Mouse (Mus musculus) neural tube, embryonic 12.5 days (tissue): ENCODE measurements around the gene Ypel2. TPM values are rescaled to one million over a fixed set of nuclear protein-coding genes. Genes with fewer than 3 reads are reported as not detected.
"Not testable (repeated sequence)": the region's sequence is repeated elsewhere in the genome, so short reads cannot be mapped to it uniquely, and the experiment has no call there.

Experiments used
- ATAC-seq: fragments of 200-750 bp; cut with Nextera tagmentation; 2 replicates; pipeline ENCODE4 v1.8.0; 2017; ENCODE audit warnings: low read depth, mild to moderate bottlenecking, moderate TSS enrichment, moderate library complexity; ENCODE audit not compliant: low FRiP score
- H3K27ac ChIP-seq: fragments of 300-500 bp; sonication (generic); 2 replicates; pipeline ENCODE4 v1.5.1; 2016
- H3K27me3 ChIP-seq: fragments of 300-500 bp; sonication (generic); replicated peaks from 2 replicates; pipeline ENCODE4 v1.6.1; 2016; ENCODE audit warnings: mild to moderate bottlenecking
- H3K36me3 ChIP-seq: fragments of 300-500 bp; sonication (generic); 2 replicates; pipeline ENCODE4 v1.6.1; 2016; ENCODE audit warnings: mild to moderate bottlenecking
- H3K4me1 ChIP-seq: fragments of 300-500 bp; sonication (generic); 2 replicates; pipeline ENCODE4 v1.6.1; 2016
- H3K4me2 ChIP-seq: fragments of 300-500 bp; sonication (generic); replicated peaks from 2 replicates; pipeline ENCODE4 v1.6.1; 2016; ENCODE audit warnings: mild to moderate bottlenecking
- H3K4me3 ChIP-seq: fragments of 300-500 bp; sonication (generic); 2 replicates; pipeline ENCODE4 v1.5.1; 2016
- H3K9ac ChIP-seq: fragments of 300-500 bp; sonication (generic); 2 replicates; pipeline ENCODE4 v1.6.1; 2016; ENCODE audit warnings: mild to moderate bottlenecking
- H3K9me3 ChIP-seq: fragments of 300-500 bp; sonication (generic); 2 replicates; pipeline ENCODE4 v1.6.1; 2016; ENCODE audit warnings: mild to moderate bottlenecking
- WGBS: fragments of 180-500 bp; shearing (Covaris S2); methylation state at CpG from one replicate; pipeline ENCODE4 v1.1.7; 2016; 5-methylcytosine and 5-hydroxymethylcytosine counted together
- polyA plus RNA-seq: library from polyadenylated mRNA; unstranded; fragments of >200 nt; fragmentation: Nextera tagmentation; extraction: Ambion mirVana; gene quantifications from 2 replicates; pipeline ENCODE4 v1.2.1, GENCODE M21; 2016

Ypel2 gene
- polyA plus RNA-seq: 6.3 and 6.6 TPM in 2 replicates

DNA sequence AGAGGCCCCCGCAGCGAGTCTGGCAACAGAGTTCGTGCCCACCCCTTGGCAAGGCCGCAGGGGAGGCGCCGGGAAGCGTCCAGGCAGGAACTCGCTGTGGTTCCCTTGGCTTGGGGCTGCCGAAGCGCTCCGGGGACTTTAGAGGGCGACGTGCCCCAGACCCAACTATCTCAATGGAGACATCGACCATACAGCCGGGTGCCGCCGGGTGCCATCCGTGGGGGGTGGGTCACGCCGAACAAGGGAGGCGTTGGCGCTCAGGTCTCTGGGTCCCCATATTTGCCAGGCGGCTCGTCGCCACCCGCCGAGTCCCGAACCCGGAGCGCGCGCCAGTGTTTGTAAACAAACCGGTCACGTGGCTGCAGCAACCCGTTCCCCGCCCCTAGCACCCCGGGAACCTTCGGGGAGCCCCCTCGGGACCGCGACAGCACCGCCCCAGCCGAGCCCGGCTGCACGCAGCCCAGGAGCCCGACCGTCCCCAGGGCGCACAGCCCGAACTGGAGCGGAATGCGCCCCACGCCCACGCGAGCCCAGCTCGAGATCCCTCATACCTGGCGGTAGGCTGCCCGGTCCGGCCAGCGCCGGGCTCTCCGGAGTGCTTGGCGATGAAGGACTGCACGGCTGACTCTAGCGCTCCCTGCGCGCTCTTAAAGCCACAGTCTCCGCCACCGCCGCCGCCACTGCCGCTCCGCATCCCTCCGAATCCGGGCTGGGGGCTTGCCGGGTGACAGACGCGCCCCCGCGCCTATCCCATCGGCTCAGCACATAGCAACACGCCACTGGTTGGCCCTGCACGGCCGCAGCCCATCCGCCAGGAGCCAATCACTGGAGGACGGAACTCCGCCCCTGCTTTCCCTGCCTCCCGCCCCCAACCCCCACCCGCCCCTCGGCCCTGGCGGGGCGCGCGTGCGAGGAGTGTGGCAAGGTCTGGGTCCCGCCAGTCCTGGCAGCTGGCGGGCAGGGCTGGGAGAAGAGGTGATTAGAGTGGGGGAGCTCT lies at the start of gene Ypel2:
TSS of gene Ypel2 (minus strand) at position 667 of the 997 bp plus-strand sequence.
- peak within 1 kb of the TSS; percentile 82 for H3K27ac ChIP-seq
- ATAC-seq: peak; percentile 99
- H3K4me3 ChIP-seq: peak within 1 kb of the TSS; percentile 89
- H3K36me3 ChIP-seq: no peaks in the 10 kb centered on the region
- no peaks in the 10 kb centered on the region for H3K9me3 ChIP-seq
- H3K4me2 ChIP-seq: peak within 1 kb of the TSS; percentile 91
- no peaks in the 10 kb centered on the region for H3K27me3 ChIP-seq
- peak within 1 kb of the TSS; percentile 84 for H3K9ac ChIP-seq
- peaks cover 41% of the 10 kb centered on the region for H3K4me1 ChIP-seq
- WGBS: under 1% methylated on average over 96 of the region's 96 CpGs

DNA sequence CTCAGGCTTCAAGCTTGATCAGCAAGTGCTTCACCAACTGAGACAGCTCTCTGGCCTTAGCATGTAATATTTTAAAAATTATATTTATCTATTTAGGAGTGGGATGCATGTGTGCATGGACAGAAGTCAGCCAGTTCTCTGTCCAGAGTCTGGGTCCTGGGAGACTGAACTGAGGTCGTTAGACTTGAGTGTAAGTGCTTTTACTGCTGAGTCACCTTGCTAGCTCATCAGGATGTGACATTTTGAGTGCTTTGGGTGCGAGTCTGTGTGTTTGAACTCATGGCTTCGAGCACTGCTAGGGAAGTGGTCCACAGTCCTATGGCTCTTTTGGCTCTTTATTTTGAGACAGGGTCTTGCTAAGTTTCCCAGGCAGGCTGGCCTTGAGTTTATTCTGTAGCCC lies 49.5 kb upstream of the Ypel2 start:
- WGBS: 90% methylated on average over 3 of the region's 3 CpGs
- ATAC-seq: no peak
- peaks cover 79% of the 10 kb centered on the region for H3K36me3 ChIP-seq
- H3K27ac ChIP-seq: no peak overlapping the region
- no peaks in the 10 kb centered on the region for H3K9me3 ChIP-seq
- no peaks in the 10 kb centered on the region for H3K27me3 ChIP-seq
- no peak overlapping the region for H3K4me2 ChIP-seq
- peaks cover 4% of the 10 kb centered on the region; the same call in 1 of the 2 replicates for H3K4me1 ChIP-seq
- no peak overlapping the region for H3K4me3 ChIP-seq
- H3K9ac ChIP-seq: no peak overlapping the region

DNA sequence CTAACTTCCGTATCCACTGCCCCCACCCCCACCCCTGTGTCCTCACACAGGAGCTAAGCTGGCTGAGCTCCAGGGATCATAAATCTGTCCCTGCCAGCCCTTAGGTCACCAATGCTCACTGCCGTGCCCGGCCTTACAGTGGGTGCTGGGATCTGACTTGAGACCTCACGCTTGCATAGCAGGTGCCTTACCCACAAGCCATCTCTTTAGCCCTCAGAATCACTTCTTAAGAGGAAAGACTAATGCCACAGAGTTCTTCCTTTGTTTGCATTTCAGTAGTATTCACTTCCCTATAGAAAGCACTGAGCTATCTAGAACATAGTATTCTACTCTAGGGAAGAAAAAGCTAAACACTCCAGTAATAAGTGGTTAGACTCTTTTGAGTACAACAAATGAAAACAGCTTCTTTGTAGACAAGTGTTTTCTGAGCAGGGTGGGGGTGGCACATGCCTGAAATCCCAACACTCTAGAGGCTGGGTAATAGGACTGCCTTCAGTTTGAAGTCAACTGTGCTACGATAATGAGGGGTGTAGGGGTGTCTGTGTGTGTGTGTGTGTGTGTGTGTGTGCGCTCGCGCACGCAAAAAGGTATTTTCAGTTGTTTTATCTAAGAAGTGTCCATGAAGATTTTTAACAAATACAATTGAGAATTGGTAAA lies 45.9 kb upstream of the Ypel2 start:
- H3K4me2 ChIP-seq: no peak overlapping the region
- peaks cover 4% of the 10 kb centered on the region; the same call in 1 of the 2 replicates for H3K4me1 ChIP-seq
- no peaks in the 10 kb centered on the region for H3K27me3 ChIP-seq
- H3K9me3 ChIP-seq: no peaks in the 10 kb centered on the region
- H3K9ac ChIP-seq: no peak overlapping the region
- no peak overlapping the region for H3K4me3 ChIP-seq
- H3K36me3 ChIP-seq: peaks cover 82% of the 10 kb centered on the region
- WGBS: 68% methylated on average over 9 of the region's 9 CpGs
- no peak overlapping the region for H3K27ac ChIP-seq
- ATAC-seq: no peak

DNA sequence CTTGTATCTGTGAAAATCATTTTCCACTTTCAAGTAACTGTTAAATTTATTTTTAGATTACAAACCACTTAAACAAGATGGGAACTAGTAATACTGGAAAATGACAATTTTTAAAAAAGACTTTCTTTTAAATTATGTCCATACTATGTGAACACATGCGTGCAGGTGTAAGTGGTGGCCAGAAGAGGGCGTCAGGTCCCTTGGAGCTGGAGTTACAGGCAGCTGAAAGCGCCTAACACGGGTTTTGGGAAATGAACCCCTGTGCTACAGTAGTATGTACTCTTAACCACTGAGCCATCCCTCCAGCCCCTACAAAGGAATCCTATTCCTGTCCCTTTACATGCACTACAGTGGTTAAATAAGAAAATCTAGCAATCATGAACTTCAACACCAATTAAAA lies 42.7 kb upstream of the Ypel2 start:
- no peak for ATAC-seq
- peaks cover 84% of the 10 kb centered on the region for H3K36me3 ChIP-seq

DNA sequence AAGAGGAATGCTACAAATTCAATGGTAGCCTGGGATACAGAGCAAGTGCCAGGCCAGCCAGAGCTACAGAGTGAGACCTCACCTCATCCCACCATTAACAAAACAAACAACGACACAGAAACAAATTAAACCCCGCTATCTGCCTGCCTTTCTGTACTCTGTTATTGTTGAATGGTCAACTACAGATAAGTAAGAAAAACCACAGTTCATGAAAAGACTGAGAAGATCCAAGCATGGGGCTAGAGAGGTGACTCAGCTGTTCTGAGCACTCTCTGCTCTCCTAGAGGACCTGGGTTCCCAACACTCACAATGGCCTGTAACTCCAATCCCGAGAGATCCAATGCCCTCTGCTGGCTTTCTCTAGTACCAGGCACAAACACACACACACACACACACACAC lies 34.7 kb upstream of the Ypel2 start:
- H3K27ac ChIP-seq: no peak overlapping the region
- H3K27me3 ChIP-seq: no peaks in the 10 kb centered on the region
- no peaks in the 10 kb centered on the region for H3K4me1 ChIP-seq
- 90% methylated on average over 3 of the region's 3 CpGs for WGBS
- no peak overlapping the region for H3K9ac ChIP-seq
- no peak overlapping the region for H3K4me2 ChIP-seq
- H3K36me3 ChIP-seq: peaks cover 15% of the 10 kb centered on the region
- ATAC-seq: no peak
- H3K9me3 ChIP-seq: no peaks in the 10 kb centered on the region
- H3K4me3 ChIP-seq: no peak overlapping the region

More for the DNA sequence above, 42.7 kb upstream of the Ypel2 start:
- WGBS: 69% methylated on average over 4 of the region's 4 CpGs
- Histone ChIP-seq H3K27me3 (no peaks in the 10 kb centered on the region), H3K4me3 (no peak overlapping the region), H3K9me3 (no peaks in the 10 kb centered on the region), H3K4me1 (peaks cover 4% of the 10 kb centered on the region; the same call in 1 of the 2 replicates), H3K27ac (no peak overlapping the region), H3K9ac (no peak overlapping the region), H3K4me2 (no peak overlapping the region)

DNA sequence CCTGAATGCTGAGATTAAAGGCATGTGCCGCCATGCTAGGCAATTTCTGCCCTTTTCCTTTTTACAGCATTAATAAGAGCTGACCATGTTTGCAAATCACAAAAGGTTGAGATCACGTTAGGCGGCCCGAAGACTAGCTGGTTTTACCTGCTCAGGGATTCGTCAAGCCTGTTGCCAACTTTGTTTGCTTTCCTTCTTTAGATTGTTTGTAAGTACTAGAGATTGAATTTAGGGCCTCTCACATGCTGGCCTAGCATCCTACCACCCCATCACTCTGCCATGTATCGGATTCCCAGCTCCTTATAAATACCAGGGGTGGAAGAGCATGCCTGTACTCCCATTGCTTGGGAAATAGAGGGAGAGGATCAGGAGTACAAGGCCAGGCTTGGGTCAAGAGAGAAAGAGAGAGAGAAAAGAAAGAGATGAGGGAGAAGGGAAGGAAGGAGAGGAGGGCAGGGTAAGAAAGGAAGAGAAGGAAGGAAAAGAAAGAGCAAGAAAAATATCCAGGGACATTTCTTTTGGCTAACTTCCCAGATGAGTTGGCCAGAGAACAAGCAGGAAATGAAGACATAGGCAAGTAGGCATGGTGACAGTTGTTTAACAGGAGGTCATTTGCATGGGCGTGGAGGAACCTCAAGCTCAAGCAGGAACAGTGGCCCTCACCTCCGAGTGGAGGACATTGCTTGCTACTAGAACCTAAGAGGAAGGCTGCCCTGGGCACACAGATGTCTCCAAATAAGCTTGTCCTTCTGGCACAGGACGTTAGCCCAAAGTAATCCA lies 32.8 kb upstream of the Ypel2 start:
- no peaks in the 10 kb centered on the region for H3K4me1 ChIP-seq
- H3K27me3 ChIP-seq: no peaks in the 10 kb centered on the region
- H3K4me2 ChIP-seq: no peak overlapping the region
- no peak for ATAC-seq
- H3K4me3 ChIP-seq: no peak overlapping the region
- no peaks in the 10 kb centered on the region for H3K36me3 ChIP-seq
- H3K9ac ChIP-seq: no peak overlapping the region
- H3K9me3 ChIP-seq: no peaks in the 10 kb centered on the region
- 79% methylated on average over 9 of the region's 9 CpGs for WGBS
- no peak overlapping the region for H3K27ac ChIP-seq

DNA sequence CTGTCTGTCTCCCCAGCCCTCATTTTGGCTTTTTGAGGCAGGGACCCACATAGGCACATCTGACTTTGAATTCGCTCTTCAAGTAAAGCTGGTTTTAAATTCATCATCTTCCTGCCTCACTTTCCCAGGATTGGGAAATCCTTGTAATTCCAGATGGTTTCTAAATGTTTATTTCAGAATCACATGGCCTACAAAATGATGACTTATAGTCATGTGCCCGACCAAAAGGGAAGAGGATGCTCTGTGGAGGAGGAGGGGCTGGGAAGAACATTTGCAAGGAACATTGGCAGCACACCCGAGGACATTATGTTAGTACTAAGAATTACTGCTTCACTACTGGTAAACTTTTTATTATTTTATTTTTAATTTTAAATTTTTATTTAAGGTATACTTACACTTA lies 31.8 kb upstream of the Ypel2 start:
- Histone ChIP-seq H3K4me1 (no peaks in the 10 kb centered on the region), H3K4me3 (no peak overlapping the region), H3K4me2 (no peak overlapping the region), H3K9me3 (no peaks in the 10 kb centered on the region), H3K27me3 (no peaks in the 10 kb centered on the region), H3K9ac (no peak overlapping the region), H3K36me3 (no peaks in the 10 kb centered on the region), H3K27ac (no peak overlapping the region)
- 78% methylated on average over 3 of the region's 3 CpGs for WGBS
- no peak for ATAC-seq

DNA sequence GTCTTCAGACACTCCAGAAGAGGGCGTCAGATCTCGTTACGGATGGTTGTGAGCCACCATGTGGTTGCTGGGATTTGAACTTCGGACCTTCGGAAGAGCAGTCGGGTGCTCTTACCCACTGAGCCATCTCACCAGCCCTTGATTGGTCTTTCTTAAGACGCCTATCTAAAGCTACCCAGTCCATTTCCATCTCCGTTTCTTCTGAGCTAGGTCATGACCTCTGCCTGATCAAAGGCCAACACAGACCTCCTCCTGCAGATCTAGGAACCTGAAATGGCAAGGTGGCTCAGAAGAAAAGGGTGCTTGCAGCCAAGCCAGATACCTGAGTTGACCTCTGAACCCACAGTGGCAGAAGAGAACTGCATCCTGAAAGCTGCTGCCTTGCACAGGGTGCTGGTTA lies 29.7 kb upstream of the Ypel2 start:
- 66% methylated on average over 8 of the region's 8 CpGs for WGBS
- not testable (repeated sequence) for H3K36me3 ChIP-seq, H3K9ac ChIP-seq, H3K9me3 ChIP-seq, H3K4me1 ChIP-seq, H3K27ac ChIP-seq, H3K4me2 ChIP-seq, ATAC-seq, H3K27me3 ChIP-seq, H3K4me3 ChIP-seq

DNA sequence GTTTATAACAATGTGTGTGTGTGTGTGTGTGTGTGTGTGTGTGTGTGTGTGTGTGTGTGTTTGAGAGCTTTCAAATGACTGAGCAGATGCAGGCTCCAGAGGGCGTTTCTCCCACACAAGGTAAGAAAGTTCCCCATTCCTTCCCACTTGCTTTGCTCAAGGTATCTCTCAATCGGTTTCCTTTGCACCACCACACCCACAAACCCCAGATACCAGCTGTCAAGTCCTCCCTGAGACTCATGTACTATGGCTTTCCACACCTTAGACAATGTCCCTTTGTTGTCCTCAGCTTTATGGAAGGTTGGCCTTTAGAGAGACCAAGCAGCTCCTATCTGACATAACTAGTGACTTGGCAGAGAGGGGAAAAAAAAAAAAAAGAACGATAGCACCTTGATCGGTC lies 29.3 kb upstream of the Ypel2 start:
- no peak overlapping the region for H3K4me3 ChIP-seq
- H3K9ac ChIP-seq: no peak overlapping the region
- H3K27me3 ChIP-seq: no peaks in the 10 kb centered on the region
- no peaks in the 10 kb centered on the region for H3K36me3 ChIP-seq
- no peak for ATAC-seq
- no peak overlapping the region for H3K4me2 ChIP-seq
- 85% methylated on average over 4 of the region's 4 CpGs for WGBS
- no peak overlapping the region for H3K27ac ChIP-seq
- no peaks in the 10 kb centered on the region for H3K4me1 ChIP-seq
- H3K9me3 ChIP-seq: no peaks in the 10 kb centered on the region

DNA sequence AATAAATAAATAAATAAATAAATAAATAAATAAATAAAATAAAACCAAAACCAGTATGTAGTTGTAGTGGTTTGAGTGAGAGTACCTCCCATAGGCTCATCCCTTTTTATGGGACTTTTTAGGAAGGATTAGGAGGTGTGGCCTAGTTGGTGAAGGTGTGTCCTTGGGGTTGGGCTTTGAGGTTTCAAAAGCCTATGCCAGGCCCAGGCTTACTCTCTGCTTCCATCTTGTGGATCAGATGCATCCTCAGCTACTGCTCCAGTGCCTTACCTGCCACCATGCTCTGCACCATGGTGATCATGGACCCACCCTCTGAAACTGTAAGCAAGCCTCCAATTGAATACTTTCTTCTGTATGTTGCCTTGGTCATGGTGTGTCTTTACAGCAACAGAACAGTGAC lies 28.0 kb upstream of the Ypel2 start:
- Histone ChIP-seq H3K36me3 (no peaks in the 10 kb centered on the region), H3K27me3 (no peaks in the 10 kb centered on the region), H3K9ac (no peak overlapping the region), H3K4me1 (no peaks in the 10 kb centered on the region), H3K27ac (no peak overlapping the region), H3K4me3 (no peak overlapping the region), H3K4me2 (no peak overlapping the region), H3K9me3 (no peaks in the 10 kb centered on the region)
- ATAC-seq: no peak

DNA sequence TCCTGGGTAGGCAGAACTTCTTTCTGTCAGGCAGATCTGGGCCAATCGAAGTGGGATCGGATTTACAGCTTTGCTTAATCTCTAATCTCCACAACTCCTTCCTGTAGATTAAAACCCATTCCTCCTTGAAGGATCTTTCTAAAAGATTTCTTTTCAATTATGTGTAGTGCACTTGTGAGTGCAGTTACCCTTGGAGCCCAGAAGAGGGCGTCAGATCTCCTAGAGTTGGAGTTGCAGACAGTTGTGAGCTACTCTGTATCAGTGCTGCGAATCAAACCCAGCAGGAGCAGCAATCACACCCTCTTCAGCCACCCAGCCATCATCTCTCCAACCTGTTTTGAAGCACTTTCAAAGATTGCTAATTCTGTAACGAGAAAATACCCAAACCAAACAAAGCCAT lies 26.9 kb upstream of the Ypel2 start:
- H3K4me2 ChIP-seq: no peak overlapping the region
- no peak for ATAC-seq
- 85% methylated on average over 5 of the region's 5 CpGs for WGBS

DNA sequence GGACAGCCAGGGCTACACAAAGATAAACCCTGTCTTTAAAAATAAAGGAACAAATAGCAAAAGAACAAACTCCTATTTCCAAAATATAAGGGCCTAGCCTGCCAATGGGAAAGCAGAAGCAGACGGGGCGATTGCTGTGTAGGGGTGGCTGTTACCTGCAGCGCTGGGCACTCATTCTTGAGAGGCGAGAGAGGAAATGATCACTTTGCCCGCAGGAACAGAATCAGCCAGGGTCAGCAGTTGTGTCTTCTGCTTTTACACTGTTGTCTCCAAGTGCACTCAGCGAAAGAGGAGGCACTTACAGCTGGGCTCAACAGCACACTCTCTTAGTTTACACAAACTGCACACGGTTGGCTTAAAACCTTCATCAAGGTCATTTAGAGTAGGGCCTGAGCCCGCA lies 25.9 kb upstream of the Ypel2 start:
- Histone ChIP-seq H3K9me3 (no peaks in the 10 kb centered on the region), H3K36me3 (no peaks in the 10 kb centered on the region), H3K4me1 (no peaks in the 10 kb centered on the region), H3K4me3 (no peak overlapping the region), H3K4me2 (no peak overlapping the region), H3K27ac (no peak overlapping the region), H3K9ac (no peak overlapping the region), H3K27me3 (no peaks in the 10 kb centered on the region)
- ATAC-seq: no peak
- WGBS: 90% methylated on average over 8 of the region's 8 CpGs

More for the DNA sequence above, 26.9 kb upstream of the Ypel2 start:
- H3K4me1 ChIP-seq: no peaks in the 10 kb centered on the region
- H3K9ac ChIP-seq: no peak overlapping the region
- H3K36me3 ChIP-seq: no peaks in the 10 kb centered on the region
- no peak overlapping the region for H3K4me3 ChIP-seq
- H3K27me3 ChIP-seq: no peaks in the 10 kb centered on the region
- H3K9me3 ChIP-seq: no peaks in the 10 kb centered on the region
- H3K27ac ChIP-seq: no peak overlapping the region
